Mouse (Mus musculus): ENCODE results near the gene Qrfpr.

Gene Qrfpr

DNA sequence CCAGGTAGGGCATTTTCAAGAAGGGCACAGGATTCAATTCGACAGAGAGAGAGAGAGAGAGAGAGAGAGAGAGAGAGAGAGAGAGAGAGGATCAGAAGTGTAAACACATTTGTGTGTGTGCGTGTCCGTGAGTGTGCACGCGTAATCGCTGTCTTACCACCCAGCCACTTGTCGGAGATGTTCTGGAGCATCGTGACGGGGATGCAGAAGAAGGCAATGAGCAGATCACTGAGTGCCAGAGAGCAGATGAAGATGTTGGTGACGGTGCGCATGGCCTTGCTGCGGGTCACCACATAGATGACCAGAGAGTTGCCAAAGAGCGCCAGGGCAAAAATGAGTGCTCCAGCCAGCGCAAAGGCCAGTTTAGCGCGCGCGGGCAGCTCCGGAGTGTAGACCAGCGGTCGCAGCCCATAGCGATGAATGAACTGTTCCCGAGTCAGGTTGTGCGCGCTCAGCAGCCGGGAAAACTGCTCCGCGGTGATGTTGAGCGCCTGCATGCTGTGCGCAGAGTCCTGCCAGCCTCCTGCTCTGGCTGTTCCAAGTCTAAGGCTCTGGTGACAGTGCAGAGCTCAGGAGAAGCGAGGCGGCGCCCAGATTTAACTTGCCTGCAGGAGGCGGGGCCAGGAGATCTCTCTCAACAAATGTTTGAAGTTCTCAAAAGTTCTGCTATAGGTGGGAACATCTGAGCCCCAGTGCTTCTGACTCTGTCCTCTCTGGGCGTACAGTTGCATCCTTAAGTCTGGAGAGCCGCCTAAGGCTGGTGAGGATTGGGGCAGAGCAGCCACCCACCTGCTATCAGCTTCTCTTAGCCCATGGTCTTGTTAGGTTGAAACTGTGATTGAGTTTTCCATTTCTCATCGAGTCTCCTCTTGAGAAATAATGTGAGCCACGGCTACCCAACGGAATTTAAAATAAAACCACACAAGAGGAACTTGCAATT lies at the start of gene Qrfpr:
Gene Qrfpr, minus strand, starts transcription at position 571 of the 940 bp plus-strand sequence.
- DNase-seq (ENCODE audit: low spot score) = no peak

GRCm38 (mm10) chr3:36263873-36264272 lies 41.8 kb upstream of the Qrfpr start:
- no peak for DNase-seq (ENCODE audit: low spot score)

- DNase-seq (ENCODE audit: low spot score) = no peak
Observed at GRCm38 (mm10) chr3:36263265-36263664, 41.2 kb upstream of the Qrfpr start.

GRCm38 (mm10) chr3:36250585-36250984 lies 28.5 kb upstream of the Qrfpr start:
- no peak for DNase-seq (ENCODE audit: low spot score)

GRCm38 (mm10) chr3:36248446-36248845 lies 26.3 kb upstream of the Qrfpr start:
- DNase-seq (ENCODE audit: low spot score) = no peak

DNA sequence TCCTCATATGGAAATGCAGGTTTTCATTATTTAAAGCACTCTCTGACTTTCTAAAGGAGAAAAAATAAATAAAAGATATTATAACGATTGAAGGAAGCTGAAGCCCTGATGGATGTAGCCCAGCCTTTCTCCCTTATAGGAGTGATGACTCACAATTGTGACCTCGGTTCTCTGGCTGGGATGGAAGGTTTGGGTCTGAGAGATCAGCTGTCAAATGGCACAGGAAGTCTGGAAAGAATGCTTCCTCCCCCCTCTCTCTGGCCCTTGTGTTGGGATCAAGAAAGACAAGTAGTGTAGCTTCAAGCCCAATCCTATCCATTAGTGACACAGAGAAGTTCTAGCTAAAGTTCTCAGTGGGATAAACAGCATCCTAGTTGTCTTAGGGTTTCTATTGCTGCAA lies 7.8 kb upstream of the Qrfpr start:
- DNase-seq (ENCODE audit: low spot score) = no peak

DNA sequence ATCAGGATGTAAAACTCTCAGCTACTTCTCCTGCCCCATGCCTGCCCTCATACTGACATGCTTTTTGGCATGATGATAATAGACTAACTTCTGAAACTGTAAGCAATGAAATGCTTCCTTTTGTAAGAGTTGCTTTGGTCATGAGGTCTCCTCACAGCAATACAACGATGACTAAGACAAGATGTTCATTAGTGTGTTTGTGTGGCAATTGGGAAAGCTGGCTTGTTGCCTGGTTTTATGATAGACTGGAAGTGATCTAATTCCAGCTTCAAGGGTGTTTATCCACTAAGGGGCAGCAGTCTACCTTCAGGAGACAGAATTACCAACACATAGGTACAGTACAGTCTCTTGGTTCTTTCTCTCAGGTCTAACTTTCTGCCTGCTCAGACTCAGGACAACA lies 5.1 kb upstream of the Qrfpr start:
- DNase-seq (ENCODE audit: low spot score) = no peak

GRCm38 (mm10) chr3:36223361-36223760 lies 1.2 kb upstream of the Qrfpr start:
- no peak for DNase-seq (ENCODE audit: low spot score)

DNA sequence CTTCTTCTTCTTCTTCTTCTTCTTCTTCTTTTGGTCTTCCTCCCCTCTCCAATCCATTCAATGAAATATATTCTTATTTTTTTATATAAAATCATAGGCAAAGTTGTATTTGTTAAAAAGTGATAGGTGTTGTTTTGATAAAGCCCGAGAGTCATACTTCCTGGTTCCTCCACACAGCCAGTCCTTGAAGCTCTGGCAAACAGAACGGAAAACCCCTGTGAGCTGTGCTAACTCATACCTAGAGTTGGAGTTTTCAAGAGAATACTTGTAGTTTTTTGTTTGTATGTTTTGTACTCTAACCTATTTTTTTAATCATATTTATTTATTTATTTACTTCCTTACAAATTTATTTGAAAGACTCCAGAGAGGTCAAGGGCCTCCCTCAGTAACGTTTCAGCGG lies 9.4 kb downstream of the Qrfpr start:
- DNase-seq (ENCODE audit: low spot score) = no peak

- no peak for DNase-seq (ENCODE audit: low spot score)
Observed at GRCm38 (mm10) chr3:36210939-36211338, 11.2 kb downstream of the Qrfpr start.

GRCm38 (mm10) chr3:36209776-36210555 lies 12.1 kb downstream of the Qrfpr start:
- DNase-seq (ENCODE audit: low spot score) = no peak

- no peak for DNase-seq (ENCODE audit: low spot score)
Observed at GRCm38 (mm10) chr3:36207520-36208264, 14.4 kb downstream of the Qrfpr start.

DNA sequence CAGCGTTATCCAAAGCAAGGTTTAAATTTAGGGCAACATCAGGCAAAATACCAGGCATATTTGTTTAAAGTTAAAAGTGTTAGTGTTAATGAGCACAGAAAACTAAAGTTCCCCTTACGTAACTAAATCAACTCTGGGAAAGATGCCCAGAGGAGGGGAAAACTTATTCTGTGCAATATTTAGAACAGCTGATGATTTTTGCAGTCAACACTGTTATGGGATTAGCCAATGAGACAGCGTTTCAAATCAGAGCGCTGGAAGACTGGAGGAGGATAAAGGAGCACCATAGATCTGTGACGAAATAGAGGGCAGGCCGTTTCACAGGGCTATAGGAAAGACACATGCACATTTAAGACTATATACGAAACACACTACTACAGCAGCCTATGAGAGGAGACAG lies 19.2 kb downstream of the Qrfpr start:
- no peak for DNase-seq (ENCODE audit: low spot score)

GRCm38 (mm10) chr3:36201098-36201497 lies 21.0 kb downstream of the Qrfpr start:
- no peak for DNase-seq (ENCODE audit: low spot score)

DNA sequence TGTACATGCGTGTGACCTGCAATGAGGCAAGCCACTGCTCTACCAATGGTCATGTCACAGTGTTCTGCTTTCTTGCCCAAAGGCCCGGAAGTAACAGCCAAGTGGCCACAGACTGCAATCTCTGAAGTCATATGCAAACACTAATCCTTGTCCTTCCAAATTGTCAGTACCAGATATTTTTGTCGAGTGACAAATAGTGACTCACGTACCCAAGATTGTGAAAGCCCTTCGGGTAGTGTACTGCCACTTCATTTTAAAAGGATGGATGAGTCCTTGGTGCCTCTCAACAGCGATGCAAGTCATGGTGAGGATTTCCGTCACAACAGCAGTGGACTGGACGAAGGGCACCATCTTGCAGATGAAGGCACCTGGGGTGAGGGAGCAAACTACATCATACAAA lies 32.9 kb downstream of the Qrfpr start:
- no peak for DNase-seq (ENCODE audit: low spot score)

GRCm38 (mm10) chr3:36186510-36186909 lies 35.6 kb downstream of the Qrfpr start:
- DNase-seq (ENCODE audit: low spot score) = no peak

DNA sequence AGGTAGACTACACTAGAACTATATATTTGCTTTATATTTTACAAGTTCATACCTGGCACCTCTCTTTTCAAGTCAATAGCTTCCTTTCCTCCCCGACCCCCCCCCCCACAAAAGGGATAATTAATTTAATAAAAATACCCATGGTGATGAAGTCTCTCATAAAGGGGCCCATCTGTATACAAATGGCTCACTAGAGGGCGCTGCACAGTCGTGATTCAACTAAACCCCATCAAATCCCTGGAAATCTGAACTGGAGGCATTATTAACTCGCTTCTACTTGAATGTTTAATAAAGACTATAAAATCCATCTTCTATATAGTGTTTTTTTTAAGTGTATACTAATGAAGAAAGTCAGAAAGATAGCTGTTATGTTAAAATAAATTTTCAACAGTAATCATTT lies 40.6 kb downstream of the Qrfpr start:
- DNase-seq (ENCODE audit: low spot score) = no peak

GRCm38 (mm10) chr3:36173761-36174160 lies 48.4 kb downstream of the Qrfpr start:
- no peak for DNase-seq (ENCODE audit: low spot score)

DNA sequence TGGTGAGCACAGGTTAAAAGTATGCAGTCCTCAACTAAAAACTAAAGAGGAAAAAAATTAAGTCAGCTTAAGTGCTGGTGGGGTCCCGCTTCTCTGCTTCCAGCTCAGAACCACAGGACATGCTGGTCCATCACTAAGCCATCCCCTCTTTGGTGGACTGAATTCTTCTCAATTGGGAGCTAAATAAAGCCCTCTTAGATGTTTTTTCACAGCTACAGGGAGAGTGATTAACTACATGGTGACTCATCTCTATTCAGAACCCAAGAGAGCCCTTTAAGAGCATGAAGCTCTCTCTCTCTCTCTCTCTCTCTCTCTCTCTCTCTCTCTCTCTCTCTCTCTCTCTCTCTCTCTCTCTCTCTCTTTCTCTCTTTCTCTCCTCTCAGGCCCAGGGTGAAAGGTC lies 50.8 kb downstream of the Qrfpr start:
- no peak for DNase-seq (ENCODE audit: low spot score)

DNA sequence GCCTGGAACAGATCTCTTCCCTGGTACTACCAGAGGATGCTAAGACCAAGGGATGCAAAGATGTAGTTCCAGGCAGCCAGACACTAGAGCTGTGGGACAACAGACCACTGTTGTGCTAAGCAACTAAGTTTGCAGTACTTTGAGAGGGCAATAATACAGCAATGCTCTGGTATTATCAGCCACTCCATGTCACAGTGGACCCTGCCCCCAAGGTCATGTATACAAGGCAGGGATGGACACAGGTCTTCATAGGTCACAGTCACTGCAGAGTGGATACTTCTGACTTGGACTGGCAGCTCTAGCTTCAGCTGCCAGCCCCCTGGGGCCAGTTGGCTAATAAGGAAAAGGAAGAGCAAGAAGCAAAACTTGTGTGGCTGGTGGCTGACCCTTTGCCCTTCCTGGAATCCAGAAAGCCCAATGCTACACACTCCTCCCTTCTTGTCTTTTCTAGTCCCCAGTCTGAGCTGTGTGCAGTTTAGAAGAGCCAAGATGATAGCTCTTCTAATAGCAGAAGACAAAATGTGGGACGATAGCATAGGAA lies 51.4 kb downstream of the Qrfpr start:
- DNase-seq (ENCODE audit: low spot score) = no peak

GRCm38 (mm10) chr3:36155268-36155667 lies 66.8 kb downstream of the Qrfpr start:
- DNase-seq (ENCODE audit: low spot score) = no peak
